In genomic region chr11:75467512-75468215, GRCm38 (mm10) we compare ENCODE assay signal across 8 mouse cellular contexts. TPM values are rescaled to one million over a fixed set of nuclear protein-coding genes. Genes with fewer than 3 reads are reported as not detected.
DNase-seq lines count a peak whose midpoint lies in the region; ATAC-seq and TF ChIP-seq lines count a peak whose summit lies in the region.

No protein-coding gene starts in this region.

- ATAC-seq in hindbrain, postnatal 0 days = peak; percentile 54; the same call in 1 of the 2 replicates
- peak; percentile 81 for ATAC-seq in liver, embryonic 11.5 days (replicated peaks; ENCODE audit: low FRiP score)
- no peak for ATAC-seq in midbrain, embryonic 15.5 days (replicated peaks)

- peak overlapping the region; percentile 38 for H3K9ac ChIP-seq in hindbrain, postnatal 0 days (replicated peaks; ENCODE audit: low read length)
- H3K9ac ChIP-seq in liver, embryonic 11.5 days (ENCODE audit: low read depth, low read length) = peak overlapping the region; percentile 47
- 0 out of 2 replicates have a peak overlapping the region, but pooled peaks have one; percentile 16 for H3K9ac ChIP-seq in midbrain, embryonic 15.5 days

- no peak overlapping the region for H3K27ac ChIP-seq in hindbrain, postnatal 0 days
- 0 out of 2 replicates have a peak overlapping the region, but pooled peaks have one; percentile 8 for H3K27ac ChIP-seq in liver, embryonic 11.5 days (ENCODE audit: low read depth, low read length)
- no peak overlapping the region for H3K27ac ChIP-seq in midbrain, embryonic 15.5 days

- no peaks in the 10 kb centered on the region for H3K27me3 ChIP-seq in hindbrain, postnatal 0 days (ENCODE audit: insufficient read depth, low read length)
- no peaks in the 10 kb centered on the region for H3K27me3 ChIP-seq in liver, embryonic 11.5 days (replicated peaks; ENCODE audit: control insufficient read depth, insufficient read depth, low read length)
- H3K27me3 ChIP-seq in midbrain, embryonic 15.5 days (replicated peaks) = peaks cover 7% of the 10 kb centered on the region; the same call in 1 of the 2 replicates

- intact Hi-C loops in left cerebral cortex, postnatal 14 days (cut with DNase I) = no loop called here

- H3K36me3 ChIP-seq in hindbrain, postnatal 0 days (ENCODE audit: insufficient read depth, low read length) = peaks cover 11% of the 10 kb centered on the region
- H3K36me3 ChIP-seq in liver, embryonic 11.5 days (ENCODE audit: control insufficient read depth, insufficient read depth, low read length) = peaks cover 18% of the 10 kb centered on the region
- H3K36me3 ChIP-seq in midbrain, embryonic 15.5 days (replicated peaks) = peaks cover 12% of the 10 kb centered on the region

- 20% methylated on average over 19 of the region's 19 CpGs for WGBS in hindbrain, postnatal 0 days
- WGBS in liver, embryonic 11.5 days = 14% methylated on average over 19 of the region's 19 CpGs
- 15% methylated on average over 19 of the region's 19 CpGs for WGBS in midbrain, embryonic 15.5 days

- TF ChIP-seq CTCF in hindbrain, postnatal 0 days (IDR thresholded peaks at IDR 0.05; ENCODE audit: low read depth) = no peak

- peak; percentile 77 for DNase-seq in ES-CJ7 (ENCODE audit: low read depth, low spot score)
- peak; percentile 82 for DNase-seq in embryo, embryonic 10 days (ENCODE audit: low spot score)
- peak; percentile 80 for DNase-seq in gastrocnemius, postnatal 25 days
- no peak for DNase-seq in hindbrain, postnatal 0 days (ENCODE audit: low spot score)
- DNase-seq in liver, embryonic 11.5 days (ENCODE audit: low spot score) = peak; percentile 68
- peak; percentile 38 for DNase-seq in thymus, postnatal 25 days
- no peak for DNase-seq in left cerebral cortex, postnatal 14 days (ENCODE audit: low spot score in 2 of 2)

- H3K4me3 ChIP-seq in hindbrain, postnatal 0 days (ENCODE audit: low read length) = peak overlapping the region; percentile 25
- peak overlapping the region; percentile 44 for H3K4me3 ChIP-seq in liver, embryonic 11.5 days (ENCODE audit: low read depth, low read length)
- peak overlapping the region; percentile 23 for H3K4me3 ChIP-seq in midbrain, embryonic 15.5 days

- H3K4me1 ChIP-seq in hindbrain, postnatal 0 days (ENCODE audit: insufficient read depth, low read length) = peaks cover 11% of the 10 kb centered on the region
- peaks cover 25% of the 10 kb centered on the region for H3K4me1 ChIP-seq in liver, embryonic 11.5 days (replicated peaks; ENCODE audit: control insufficient read depth, insufficient read depth, low read length)
- peaks cover 13% of the 10 kb centered on the region for H3K4me1 ChIP-seq in midbrain, embryonic 15.5 days

- H3K9me3 ChIP-seq in hindbrain, postnatal 0 days (ENCODE audit: low read length) = no peaks in the 10 kb centered on the region
- no peaks in the 10 kb centered on the region; the same call in 1 of the 2 replicates for H3K9me3 ChIP-seq in liver, embryonic 11.5 days (ENCODE audit: control insufficient read depth, low read length)
- no peaks in the 10 kb centered on the region for H3K9me3 ChIP-seq in midbrain, embryonic 15.5 days

- peak overlapping the region; percentile 60 for H3K4me2 ChIP-seq in hindbrain, postnatal 0 days (ENCODE audit: low read depth, low read length)
- peak overlapping the region; percentile 67 for H3K4me2 ChIP-seq in liver, embryonic 11.5 days
- H3K4me2 ChIP-seq in midbrain, embryonic 15.5 days = peak overlapping the region; percentile 48

RNA-seq across cellular contexts. Expression of gene Tlcd2, which starts 6.1 kb away (rescaled TPM):
- total RNA-seq in gastrocnemius, postnatal 25 days (2021) = 1 to 10 TPM; 3.9 to 6.9 TPM
- 1.0 and 3.4 TPM in 2 replicates for total RNA-seq in hindbrain, postnatal 0 days (2014; rRNA removed)
- 1.5 and 1.6 TPM in 2 replicates for polyA plus RNA-seq in hindbrain, postnatal 0 days (2015; fragmentation: Nextera tagmentation; extraction: Ambion mirVana)
- polyA plus RNA-seq in liver, embryonic 11.5 days (2014; fragmentation: Nextera tagmentation; extraction: Ambion mirVana) = 29.8 and 33.0 TPM in 2 replicates
- polyA plus RNA-seq in midbrain, embryonic 15.5 days (2015; fragmentation: Nextera tagmentation; extraction: Ambion mirVana) = 2.2 and 2.8 TPM in 2 replicates
- total RNA-seq in left cerebral cortex, postnatal 14 days (2021) = under 1 TPM; 0.33 to 0.95 TPM

RNA-seq across cellular contexts. Expression of gene Wdr81, which starts 13.1 kb away (rescaled TPM):
- 1 to 10 TPM; 4.7 to 5.7 TPM for total RNA-seq in gastrocnemius, postnatal 25 days (2021)
- total RNA-seq in hindbrain, postnatal 0 days (2014; rRNA removed) = 19.4 and 20.4 TPM in 2 replicates
- polyA plus RNA-seq in hindbrain, postnatal 0 days (2015; fragmentation: Nextera tagmentation; extraction: Ambion mirVana) = 3.9 and 4.1 TPM in 2 replicates
- 21.8 and 21.9 TPM in 2 replicates for polyA plus RNA-seq in liver, embryonic 11.5 days (2014; fragmentation: Nextera tagmentation; extraction: Ambion mirVana)
- 8.4 and 8.7 TPM in 2 replicates for polyA plus RNA-seq in midbrain, embryonic 15.5 days (2015; fragmentation: Nextera tagmentation; extraction: Ambion mirVana)
- total RNA-seq in left cerebral cortex, postnatal 14 days (2021) = 10 to 100 TPM; 20.0 to 20.7 TPM

RNA-seq across cellular contexts. Expression of gene Prpf8, which starts 19.0 kb away (rescaled TPM):
- 10 to 100 TPM; 56.9 to 59.4 TPM for total RNA-seq in gastrocnemius, postnatal 25 days (2021)
- total RNA-seq in hindbrain, postnatal 0 days (2014; rRNA removed) = 118 and 126 TPM in 2 replicates
- 25.9 and 29.4 TPM in 2 replicates for polyA plus RNA-seq in hindbrain, postnatal 0 days (2015; fragmentation: Nextera tagmentation; extraction: Ambion mirVana)
- polyA plus RNA-seq in liver, embryonic 11.5 days (2014; fragmentation: Nextera tagmentation; extraction: Ambion mirVana) = 105 and 119 TPM in 2 replicates
- polyA plus RNA-seq in midbrain, embryonic 15.5 days (2015; fragmentation: Nextera tagmentation; extraction: Ambion mirVana) = 54.8 and 56.4 TPM in 2 replicates
- 100 to 1,000 TPM; 115 to 116 TPM for total RNA-seq in left cerebral cortex, postnatal 14 days (2021)

RNA-seq across cellular contexts. Expression of gene Serpinf2, which starts 28.3 kb away (rescaled TPM):
- not detected for total RNA-seq in gastrocnemius, postnatal 25 days (2021)
- total RNA-seq in hindbrain, postnatal 0 days (2014; rRNA removed) = 0.05 TPM in 1 of 2 replicates, not detected in the other
- polyA plus RNA-seq in hindbrain, postnatal 0 days (2015; fragmentation: Nextera tagmentation; extraction: Ambion mirVana) = not detected in 2 replicates
- 321 and 377 TPM in 2 replicates for polyA plus RNA-seq in liver, embryonic 11.5 days (2014; fragmentation: Nextera tagmentation; extraction: Ambion mirVana)
- 0.37 TPM in 1 of 2 replicates, not detected in the other for polyA plus RNA-seq in midbrain, embryonic 15.5 days (2015; fragmentation: Nextera tagmentation; extraction: Ambion mirVana)
- not detected for total RNA-seq in left cerebral cortex, postnatal 14 days (2021)

RNA-seq across cellular contexts. Expression of gene Rilp, which starts 42.2 kb away (rescaled TPM):
- total RNA-seq in gastrocnemius, postnatal 25 days (2021) = 10 to 100 TPM; 39.2 to 42.8 TPM
- total RNA-seq in hindbrain, postnatal 0 days (2014; rRNA removed) = 3.9 and 6.6 TPM in 2 replicates
- polyA plus RNA-seq in hindbrain, postnatal 0 days (2015; fragmentation: Nextera tagmentation; extraction: Ambion mirVana) = 7.3 and 7.6 TPM in 2 replicates
- polyA plus RNA-seq in liver, embryonic 11.5 days (2014; fragmentation: Nextera tagmentation; extraction: Ambion mirVana) = 1.2 and 1.5 TPM in 2 replicates
- 1.9 and 2.0 TPM in 2 replicates for polyA plus RNA-seq in midbrain, embryonic 15.5 days (2015; fragmentation: Nextera tagmentation; extraction: Ambion mirVana)
- total RNA-seq in left cerebral cortex, postnatal 14 days (2021) = 1 to 10 TPM; 2.0 to 2.5 TPM

Comparison
In these comparisons a context has a peak if more than half of its experiments do, and no peak if none do; other contexts are left out.
1. DNase-seq: peak in ES-CJ7 (single experiment), embryo, embryonic 10 days (single experiment), gastrocnemius, postnatal 25 days (single experiment), liver, embryonic 11.5 days (single experiment) and thymus, postnatal 25 days (single experiment); none in hindbrain, postnatal 0 days (single experiment) and left cerebral cortex, postnatal 14 days (0 of 2).
2. Peak in every context shown above with its lines, with median percentiles within 50 percentile points of each other: H3K4me2 ChIP-seq, H3K4me3 ChIP-seq and H3K9ac ChIP-seq.